Mouse (Mus musculus) T-cell, adult 2 months (primary cell): Measurements from ENCODE around the gene Gm21119.
"Not testable (repeated sequence)": the region's sequence is repeated elsewhere in the genome, so short reads cannot be mapped to it uniquely, and the experiment has no call there.

Source experiments
- DNase-seq: peaks from one replicate; pipeline ENCODE4 v3.0.0; 2022; ENCODE audit warnings: low spot score

The Gm21119 gene

GRCm38 (mm10) chr8:20614619-20615018 is at the start of gene Gm21119:
Gm21119 (plus strand) TSS chr8:20614919.
- DNase-seq, result not testable (repeated sequence)

DNA sequence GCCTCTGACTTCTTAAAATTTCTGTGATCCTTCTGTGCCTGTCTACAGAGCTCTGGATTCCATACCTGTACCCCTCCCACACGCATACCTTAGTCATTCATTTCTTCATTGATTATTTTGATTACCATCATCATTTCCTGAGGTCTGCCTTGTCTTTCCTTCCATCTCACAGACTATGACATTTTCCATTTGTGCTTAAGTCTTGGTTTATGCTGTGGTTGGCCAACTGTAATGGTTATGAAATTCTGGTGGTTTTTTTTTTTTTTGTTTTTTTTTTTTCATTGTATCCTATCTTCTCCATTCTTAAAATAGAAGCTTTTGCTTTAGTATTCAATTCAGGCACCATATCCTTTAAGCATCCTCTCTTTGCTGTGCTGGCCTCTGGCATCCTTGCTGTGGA is 48.0 kb upstream of the Gm21119 start:
- not testable (repeated sequence) for DNase-seq

- DNase-seq, result not testable (repeated sequence)
Observed at GRCm38 (mm10) chr8:20581081-20581480, 33.6 kb upstream of the Gm21119 start.

DNA sequence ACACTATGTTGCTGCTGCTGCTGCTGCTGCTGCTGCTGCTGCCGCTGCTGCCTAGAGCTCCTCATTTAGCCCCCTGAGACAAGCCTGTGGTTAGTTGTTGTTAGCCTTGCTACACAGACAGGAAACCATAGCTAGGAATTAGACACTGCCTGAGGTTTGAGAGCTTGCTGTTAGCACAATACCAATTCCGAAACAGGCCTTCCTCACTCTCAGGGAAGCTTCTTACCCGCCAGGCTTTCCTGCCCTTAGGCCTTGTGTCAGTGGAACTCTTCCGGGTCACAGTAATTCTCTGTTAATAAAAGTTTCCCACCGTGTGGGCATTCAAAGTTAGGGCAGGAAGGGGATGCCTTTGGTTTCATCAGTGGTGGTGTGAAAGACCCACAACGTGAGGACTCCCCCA is 31.9 kb upstream of the Gm21119 start:
- not testable (repeated sequence) for DNase-seq

DNA sequence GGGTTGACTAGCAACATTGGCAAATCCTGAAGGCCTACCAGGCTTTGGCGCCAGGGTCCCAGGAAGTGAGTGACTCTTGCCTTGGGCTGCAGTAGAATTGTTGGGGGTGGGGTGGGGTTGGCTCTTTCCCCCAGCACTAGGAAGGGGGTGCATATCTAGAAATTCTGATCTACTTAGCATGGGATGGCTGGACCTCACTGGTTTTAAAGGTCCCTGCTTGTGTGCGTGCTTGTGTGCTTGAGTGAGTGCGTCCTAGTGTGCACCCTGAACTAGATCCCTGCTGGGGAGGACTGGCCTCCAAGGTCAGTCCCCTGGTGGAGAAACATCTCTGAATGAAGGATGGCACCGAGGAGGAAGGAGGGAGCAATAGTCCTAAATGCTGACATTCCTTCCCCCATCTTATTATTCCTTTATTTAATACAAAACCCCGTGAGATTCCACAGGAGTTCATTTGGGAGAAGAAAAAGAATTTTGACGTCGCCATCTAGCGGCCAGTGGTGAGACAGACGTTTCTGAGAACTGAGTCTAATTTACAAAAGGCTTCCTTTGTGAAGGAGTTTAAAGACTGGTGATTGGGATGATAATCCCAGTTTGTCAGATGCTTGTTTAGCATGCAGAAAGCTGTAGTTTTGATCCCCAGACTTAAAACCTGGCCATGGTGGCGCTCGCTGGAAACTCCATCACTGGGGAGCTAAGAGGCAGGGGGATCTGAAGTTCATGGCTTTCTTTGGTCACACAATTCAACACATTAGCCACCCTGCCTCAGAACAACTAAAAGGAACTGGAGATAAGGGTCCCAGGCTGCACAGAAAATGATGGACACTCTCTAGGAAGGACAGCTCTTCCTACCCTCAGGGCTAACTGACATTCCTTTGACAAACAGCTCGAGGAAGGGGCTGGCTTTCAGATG is 26.2 kb upstream of the Gm21119 start:
- DNase-seq, result not testable (repeated sequence)

GRCm38 (mm10) chr8:20589178-20589539 is 25.6 kb upstream of the Gm21119 start:
- DNase-seq, result not testable (repeated sequence)

- peak; percentile 31 for DNase-seq
Observed at GRCm38 (mm10) chr8:20590117-20590997, 24.4 kb upstream of the Gm21119 start.

- not testable (repeated sequence) for DNase-seq
Observed at GRCm38 (mm10) chr8:20591002-20591401, 23.7 kb upstream of the Gm21119 start.

- DNase-seq, result not testable (repeated sequence)
Observed at GRCm38 (mm10) chr8:20592732-20593272, 21.9 kb upstream of the Gm21119 start.

DNA sequence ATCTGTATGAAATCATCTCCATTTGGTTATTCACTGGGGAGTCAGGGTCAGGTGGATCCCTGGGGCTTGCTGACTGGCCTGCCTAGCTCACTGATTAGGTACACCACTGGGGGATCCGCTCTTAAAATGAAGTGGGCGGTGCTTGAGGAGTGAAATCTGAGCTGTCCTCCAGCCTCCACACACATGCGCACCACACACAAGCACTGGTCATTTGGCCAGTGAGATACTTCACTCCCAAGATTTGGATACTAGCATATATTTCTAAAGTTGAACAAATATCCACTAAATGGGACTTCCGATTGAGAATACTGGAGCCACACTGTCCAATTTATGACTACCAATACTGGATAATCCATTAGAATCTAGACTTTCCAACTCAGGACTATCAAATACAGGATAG is 20.9 kb upstream of the Gm21119 start:
- DNase-seq, result peak; percentile 43

DNA sequence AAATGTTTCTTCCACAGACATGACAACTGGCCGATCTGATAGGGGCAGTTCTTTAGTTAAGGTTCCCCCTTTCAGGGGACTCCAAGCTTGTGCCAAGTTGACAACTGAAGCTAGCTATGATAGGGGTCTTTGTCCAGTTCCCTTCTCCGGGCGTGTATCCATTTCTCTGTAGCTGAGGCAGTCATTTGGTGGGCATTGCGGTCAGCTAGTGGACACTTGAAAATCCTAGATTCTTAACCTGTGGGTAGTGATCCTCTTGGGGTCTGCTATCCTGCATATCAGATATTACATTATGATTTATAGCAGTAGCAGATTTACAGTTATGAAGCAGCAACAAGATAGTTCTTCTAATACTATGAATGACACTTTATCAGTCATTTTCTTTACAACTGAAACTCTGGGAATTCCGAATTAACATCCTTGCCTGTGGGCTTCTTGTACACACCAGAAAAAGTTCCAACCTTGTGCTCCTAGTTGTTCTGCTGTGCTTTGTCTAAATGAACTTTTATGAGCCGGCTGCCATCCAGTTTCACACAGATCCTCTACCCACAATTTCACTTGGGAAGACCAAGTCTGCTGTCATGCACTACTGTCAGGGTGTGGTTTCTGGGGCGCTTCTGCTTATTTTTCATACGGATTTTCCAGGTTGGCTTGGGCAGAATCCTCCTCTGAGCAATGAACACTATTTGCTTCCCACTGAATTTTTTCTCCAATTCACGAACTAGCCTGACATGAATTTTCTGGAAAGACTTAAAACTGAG is 18.5 kb upstream of the Gm21119 start:
- not testable (repeated sequence) for DNase-seq

DNA sequence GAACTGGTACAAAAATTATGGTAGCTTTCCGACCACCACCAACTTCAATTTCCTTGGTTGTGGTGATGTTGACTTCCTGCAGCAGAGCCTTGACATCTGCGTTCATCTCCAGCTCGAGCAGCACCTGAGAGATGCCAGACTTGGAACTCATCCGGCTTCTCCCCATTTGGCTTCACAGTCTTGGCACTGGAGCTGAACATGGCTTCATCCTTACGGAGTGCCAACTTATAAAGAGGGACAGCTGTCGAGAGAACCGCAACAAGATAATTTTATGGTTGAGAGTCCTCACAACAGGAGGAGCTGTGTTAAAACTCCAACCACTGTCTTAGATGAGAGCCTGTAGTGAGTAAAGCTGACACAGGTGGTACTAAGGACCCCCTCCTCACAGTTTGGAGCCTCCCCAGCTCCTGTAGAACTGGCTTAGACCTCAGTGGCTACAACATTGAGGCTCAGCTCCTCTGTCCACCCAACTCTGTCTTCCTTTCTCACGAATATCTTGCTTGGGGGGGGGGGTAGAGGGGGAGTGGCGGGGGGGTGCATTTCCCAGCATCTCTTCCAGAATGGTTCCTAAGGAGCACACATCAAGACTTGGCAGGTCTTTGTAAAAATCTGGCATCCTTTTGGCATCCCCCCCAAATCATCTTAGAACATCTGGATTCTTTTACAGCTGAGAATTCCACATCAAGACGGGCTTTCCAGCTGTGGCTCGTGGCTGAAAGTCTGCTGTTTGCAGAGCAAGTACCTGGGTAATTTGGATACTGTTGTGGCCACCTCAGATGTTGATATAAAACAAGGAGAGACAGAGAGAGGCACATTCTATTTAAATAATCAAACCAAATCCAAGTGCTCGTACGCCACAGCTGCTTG is 17.6 kb upstream of the Gm21119 start:
- peak; percentile 43 for DNase-seq

GRCm38 (mm10) chr8:20598300-20599170 is 16.2 kb upstream of the Gm21119 start:
- DNase-seq, result not testable (repeated sequence)

- not testable (repeated sequence) for DNase-seq
Observed at GRCm38 (mm10) chr8:20599350-20599749, 15.4 kb upstream of the Gm21119 start.

DNA sequence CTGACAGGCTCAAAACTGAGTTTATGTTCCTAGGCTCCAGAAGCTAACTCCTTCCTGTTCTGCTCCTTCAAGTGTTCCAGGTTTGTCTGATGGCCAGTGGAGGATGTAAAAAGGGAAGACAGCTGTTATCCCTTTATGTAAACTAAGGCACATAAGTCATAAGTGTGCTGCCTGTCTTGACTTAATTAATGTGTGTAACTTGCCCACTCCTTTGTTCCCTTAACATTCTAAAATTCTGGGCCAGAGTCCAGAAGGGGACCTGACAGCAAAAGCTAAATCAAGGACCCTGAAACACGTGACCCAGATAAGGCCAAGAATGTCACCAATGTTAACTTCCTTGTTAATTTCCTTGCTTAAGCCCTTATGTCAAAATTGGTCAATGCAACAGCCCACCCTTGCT is 3.9 kb upstream of the Gm21119 start:
- DNase-seq, result not testable (repeated sequence)

GRCm38 (mm10) chr8:20612721-20613120 is 2.0 kb upstream of the Gm21119 start:
- not testable (repeated sequence) for DNase-seq

GRCm38 (mm10) chr8:20630766-20631165 is 16.0 kb downstream of the Gm21119 start:
- DNase-seq, result not testable (repeated sequence)

DNA sequence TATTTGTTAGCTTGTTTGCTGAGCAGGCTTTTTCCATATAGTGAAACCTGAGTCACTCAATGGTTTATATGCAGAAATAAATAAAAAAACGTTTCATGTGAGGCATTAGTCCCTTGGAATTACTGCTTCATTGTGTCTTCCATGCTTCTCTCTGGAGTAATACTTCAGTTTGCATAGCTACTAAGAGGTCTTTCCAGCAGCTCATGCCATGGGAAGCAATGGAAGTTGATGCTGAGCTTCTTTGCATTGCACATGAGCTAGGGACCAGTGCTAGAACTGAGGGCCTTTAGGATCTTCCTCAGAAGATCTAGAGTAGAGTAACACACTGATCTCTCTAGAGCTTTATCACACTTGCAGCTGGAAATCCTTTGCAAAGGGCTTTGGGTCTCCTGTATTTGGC is 23.2 kb downstream of the Gm21119 start:
- DNase-seq, result not testable (repeated sequence)

DNA sequence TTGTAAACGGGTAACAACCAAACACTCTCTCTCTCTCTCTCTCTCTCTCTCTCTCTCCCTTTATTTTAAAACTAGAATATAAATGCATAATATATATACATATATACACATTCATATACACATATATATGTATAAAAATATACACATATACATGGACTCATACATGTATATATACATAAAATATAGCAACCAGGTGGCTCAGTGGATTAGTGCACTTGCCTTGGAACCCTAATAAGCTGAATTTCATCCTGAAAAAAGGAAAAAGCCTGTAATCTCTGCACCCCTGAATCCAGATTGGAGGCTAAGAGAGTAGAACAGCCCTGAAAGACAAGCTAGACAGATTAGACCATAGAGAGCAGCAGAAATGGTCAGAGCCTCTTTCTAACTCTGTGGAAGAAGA is 28.8 kb downstream of the Gm21119 start:
- not testable (repeated sequence) for DNase-seq

DNA sequence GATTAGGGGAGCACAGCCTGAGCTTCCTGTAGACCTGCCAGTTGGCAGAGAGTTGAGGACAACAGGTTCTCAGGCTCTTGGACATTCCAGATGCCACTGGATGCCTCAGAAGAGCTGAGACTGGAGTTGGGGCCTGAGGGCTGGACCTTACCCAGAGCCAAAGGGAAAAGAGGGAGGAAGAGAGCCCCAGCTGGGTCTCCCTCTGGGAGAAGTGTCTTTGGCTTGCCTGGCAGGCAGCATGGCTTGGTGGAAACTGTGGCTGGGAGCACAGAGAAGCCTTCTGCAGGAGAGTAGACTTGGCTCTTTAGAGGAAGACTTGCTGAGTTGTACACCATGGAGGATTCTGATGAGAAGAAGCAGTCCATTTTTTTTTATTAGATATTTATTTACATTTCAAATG is 38.3 kb downstream of the Gm21119 start:
- peak; percentile 15 for DNase-seq
